Mouse (Mus musculus) C2C12 (cell line): ENCODE measurements at regions not wholly inside any gene's neighbourhood (a gene's known extent, or its start where the extent isn't known, plus 50 kb on each side); places are given as distances from the start of the nearest gene placed in this dataset.

Source experiments
- CTCF ChIP-seq: IDR thresholded peaks from one replicate; pipeline ENCODE4 v1.5.1; 2011; ENCODE audit not compliant: control insufficient read depth, insufficient read depth, insufficient read length
- MAX ChIP-seq: IDR thresholded peaks from one replicate; pipeline ENCODE4 v1.6.1; 2011; ENCODE audit warnings: mild to moderate bottlenecking, control low read depth
- MYOD1 ChIP-seq: IDR thresholded peaks from one replicate; pipeline ENCODE4 v1.6.1; 2011; ENCODE audit warnings: low read depth; ENCODE audit not compliant: control insufficient read depth, insufficient read length
- MYOG ChIP-seq: IDR thresholded peaks from one replicate; pipeline ENCODE4 v1.6.1; 2011; ENCODE audit not compliant: control insufficient read depth, insufficient read length; ENCODE audit errors: extremely low read depth

- no peak for TF ChIP-seq CTCF
- no peak for TF ChIP-seq MYOD1
- no peak for TF ChIP-seq MYOG
- no peak for TF ChIP-seq MAX
These were observed 1303.8 kb downstream of the Synb start for GRCm38 (mm10) chr14:67990271-67990670.
